Mouse (Mus musculus) CH12.LX (cell line): Measurements from ENCODE around the gene Lyzl6. TPM values are rescaled to one million over a fixed set of nuclear protein-coding genes. Genes with fewer than 3 reads are reported as not detected.

Source experiments
- DNase-seq: peaks from one replicate; pipeline ENCODE4 v3.0.0-alpha.2; 2013; ENCODE audit errors: extremely low read depth
- H3K27ac ChIP-seq: 2 replicates; pipeline ENCODE4 v1.5.1; 2012; ENCODE audit warnings: low read depth, mild to moderate bottlenecking, control low read depth, moderate library complexity; ENCODE audit not compliant: insufficient read depth
- H3K27me3 ChIP-seq: replicated peaks from 2 replicates; pipeline ENCODE3; 2012; ENCODE audit warnings: inconsistent platforms
- H3K36me3 ChIP-seq, 2 experiments: replicated peaks in 1 of 2; 2 replicates each; pipeline versions ENCODE3 to v1.6.1; 2012; ENCODE audit warnings: inconsistent platforms in 1 of 2, low read length in 1 of 2, mild to moderate bottlenecking in 1 of 2, mixed read lengths in 1 of 2, moderate library complexity in 1 of 2; ENCODE audit not compliant: control insufficient read depth in 1 of 2, insufficient read depth in 1 of 2
- H3K4me1 ChIP-seq, 2 experiments: 2 replicates each; pipeline ENCODE4 v1.6.1; 2012; ENCODE audit warnings: inconsistent platforms in 1 of 2, moderate library complexity in 1 of 2; ENCODE audit not compliant: insufficient read depth in 2 of 2, control insufficient read depth in 1 of 2
- H3K4me2 ChIP-seq: 2 replicates; pipeline ENCODE4 v1.6.1; 2012; ENCODE audit warnings: low read depth, mild to moderate bottlenecking, control low read depth; ENCODE audit not compliant: poor library complexity, insufficient read depth, severe bottlenecking
- H3K4me3 ChIP-seq, 3 experiments: fragments of 150-350 bp in 1 of 3; sonication (generic) in 1 of 3; replicated peaks in 1 of 3; 2 replicates each; pipeline versions ENCODE3 to v1.5.1; 2011 to 2012; ENCODE audit warnings: low read depth in 2 of 3, low read length in 2 of 3, mild to moderate bottlenecking in 2 of 3, moderate library complexity in 2 of 3, control low read depth in 1 of 3, improper control_type of control experiment in 1 of 3, inconsistent platforms in 1 of 3, mixed read lengths in 1 of 3; ENCODE audit not compliant: poor library complexity in 1 of 3
- H3K79me2 ChIP-seq: replicated peaks from 2 replicates; pipeline ENCODE4 v1.6.1; 2012; ENCODE audit warnings: mild to moderate bottlenecking, moderate library complexity; ENCODE audit not compliant: control insufficient read depth, poor library complexity, insufficient read depth, severe bottlenecking; ENCODE audit errors: extremely low read depth
- H3K9ac ChIP-seq: 2 replicates; pipeline ENCODE4 v1.6.1; 2012; ENCODE audit warnings: low read depth, mild to moderate bottlenecking, control low read depth, moderate library complexity; ENCODE audit not compliant: insufficient read depth
- H3K9me3 ChIP-seq: replicated peaks from 2 replicates; pipeline ENCODE3; 2012; ENCODE audit warnings: low read length, inconsistent platforms, mixed read lengths
- CHD1 ChIP-seq: IDR thresholded peaks from 2 replicates; pipeline ENCODE4 v1.6.1; 2012; ENCODE audit warnings: low read depth, low read length, improper control_type of control experiment, inconsistent platforms
- CTCF ChIP-seq, 2 experiments: IDR thresholded peaks in 1 of 2; conservative IDR thresholded peaks in 1 of 2; 2 replicates each; pipeline ENCODE4 v1.5.1; 2011 to 2012; ENCODE audit warnings: low read depth in 2 of 2, low read length in 2 of 2, improper control_type of control experiment in 1 of 2, inconsistent platforms in 1 of 2, mild to moderate bottlenecking in 1 of 2, moderate library complexity in 1 of 2
- ELF1 ChIP-seq: IDR thresholded peaks from 2 replicates; pipeline ENCODE4 v1.6.1; 2014; ENCODE audit warnings: low read depth, mild to moderate bottlenecking, inconsistent platforms, low read length, improper control_type of control experiment
- EP300 ChIP-seq: IDR thresholded peaks from 2 replicates; pipeline ENCODE4 v1.6.1; 2011; ENCODE audit warnings: low read length, improper control_type of control experiment
- GABPA ChIP-seq: IDR thresholded peaks from 2 replicates; pipeline ENCODE4 v1.6.1; 2012; ENCODE audit warnings: low read depth, low read length, improper control_type of control experiment, inconsistent platforms; ENCODE audit not compliant: insufficient replicate concordance
- HCFC1 ChIP-seq: IDR thresholded peaks from 2 replicates; pipeline ENCODE4 v1.6.1; 2012; ENCODE audit warnings: low read depth, mild to moderate bottlenecking, inconsistent platforms, low read length, improper control_type of control experiment
- IRF4 ChIP-seq: IDR thresholded peaks from 2 replicates; pipeline ENCODE4 v1.6.1; 2014; ENCODE audit warnings: low read depth, mild to moderate bottlenecking, inconsistent platforms, low read length, improper control_type of control experiment
- JUN ChIP-seq: IDR thresholded peaks from 2 replicates; pipeline ENCODE4 v1.6.1; 2011; ENCODE audit warnings: low read depth, mild to moderate bottlenecking, low read length, improper control_type of control experiment, moderate library complexity; ENCODE audit not compliant: insufficient read depth
- MAFK ChIP-seq: IDR thresholded peaks from 2 replicates; pipeline ENCODE4 v1.6.1; 2011; ENCODE audit warnings: low read length, improper control_type of control experiment; ENCODE audit not compliant: insufficient replicate concordance
- MAX ChIP-seq: IDR thresholded peaks from 2 replicates; pipeline ENCODE4 v1.6.1; 2011; ENCODE audit warnings: low read length, improper control_type of control experiment
- MAZ ChIP-seq: IDR thresholded peaks from 2 replicates; pipeline ENCODE4 v1.6.1; 2012; ENCODE audit warnings: low read depth, mild to moderate bottlenecking, inconsistent platforms, low read length, improper control_type of control experiment, moderate library complexity
- MEF2A ChIP-seq: IDR thresholded peaks from 2 replicates; pipeline ENCODE4 v1.6.1; 2014; ENCODE audit warnings: low read depth, mild to moderate bottlenecking, inconsistent platforms, low read length, improper control_type of control experiment, borderline replicate concordance
- MYC ChIP-seq: IDR thresholded peaks from 2 replicates; pipeline ENCODE4 v1.6.1; 2011; ENCODE audit warnings: low read depth, mild to moderate bottlenecking, improper control_type of control experiment, low read length
- POLR2AphosphoS2 ChIP-seq: IDR thresholded peaks from 2 replicates; pipeline ENCODE4 v1.6.1; 2011; ENCODE audit warnings: low read depth, low read length, improper control_type of control experiment
- RAD21 ChIP-seq: IDR thresholded peaks from 2 replicates; pipeline ENCODE4 v1.6.1; 2011; ENCODE audit warnings: low read depth, mild to moderate bottlenecking, low read length, improper control_type of control experiment, moderate library complexity
- SIN3A ChIP-seq: IDR thresholded peaks from 2 replicates; pipeline ENCODE4 v1.6.1; 2012; ENCODE audit warnings: low read length, improper control_type of control experiment, inconsistent platforms
- TCF12 ChIP-seq: IDR thresholded peaks from 2 replicates; pipeline ENCODE4 v1.6.1; 2014; ENCODE audit warnings: low read depth, mild to moderate bottlenecking, inconsistent platforms, low read length, improper control_type of control experiment
- ZC3H11A ChIP-seq: IDR thresholded peaks from 2 replicates; pipeline ENCODE4 v1.6.1; 2012; ENCODE audit warnings: low read depth, mild to moderate bottlenecking, inconsistent platforms, low read length, improper control_type of control experiment
- ZKSCAN1 ChIP-seq: IDR thresholded peaks from 2 replicates; pipeline ENCODE4 v1.6.1; 2012; ENCODE audit warnings: low read depth, inconsistent platforms, low read length, improper control_type of control experiment, borderline replicate concordance
- ZNF384 ChIP-seq: IDR thresholded peaks from 2 replicates; pipeline ENCODE4 v1.6.1; 2012; ENCODE audit warnings: low read depth, low read length, improper control_type of control experiment, inconsistent platforms
- dilution Hi-C: fragments of 300-500 bp; cut with MboI; formaldehyde crosslinking; loops from 2 replicates; pipeline ENCODE4 v1.14.3; 2020; ENCODE audit warnings: low sequenced_read_pairs; ENCODE audit not compliant: extremely low pct_unique_long_range_greater_than_20kb, extremely low pct_ligation_motif_present
- in situ Hi-C: fragments of 300-500 bp; cut with MboI; formaldehyde crosslinking; loops from 3 replicates; pipeline ENCODE4 v1.14.3; 2019; ENCODE audit warnings: low sequenced_read_pairs, low pct_ligation_motif_present, low pct_unique_long_range_greater_than_20kb, mixed read lengths
- polyA plus RNA-seq: library from polyadenylated mRNA; unstranded; fragments of >175 nt; gene quantifications from 2 replicates; pipeline ENCODE4 v1.2.1, GENCODE M21; 2012; ENCODE audit warnings: low read depth; ENCODE audit not compliant: insufficient read length
- total RNA-seq, 2 experiments: library from RNA; depleted of rRNA; stranded (reverse); fragments of 300-350 nt in 1 of 2; fragments of >200 nt in 1 of 2; gene quantifications; 2 replicates each; pipeline ENCODE4 v1.2.3; 2012 to 2014

Lyzl6 gene
- total and polyA plus RNA-seq, 3 experiments = not detected

DNA sequence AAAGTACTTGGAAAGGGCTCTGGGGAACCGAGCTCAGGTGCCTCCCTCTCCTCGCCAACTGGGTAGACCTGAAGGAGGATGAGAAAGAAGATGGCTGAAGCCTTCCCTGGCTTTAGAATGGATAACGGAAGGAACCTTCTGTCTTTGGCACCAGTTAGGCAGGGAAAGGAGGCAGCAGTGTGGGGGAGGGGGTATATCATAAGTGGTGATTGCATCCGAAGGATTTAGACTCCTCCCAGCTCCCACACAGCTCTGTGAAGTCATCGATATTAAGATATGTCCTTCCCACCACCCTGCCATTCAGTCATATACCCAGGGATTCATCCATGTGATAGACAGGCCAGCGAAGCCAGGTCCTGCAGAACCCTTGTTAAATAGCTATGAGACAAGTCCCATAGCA lies 12.7 kb upstream of the Lyzl6 start:
- H3K9ac ChIP-seq = no peak overlapping the region
- H3K9me3 ChIP-seq = peaks cover 3% of the 10 kb centered on the region
- dilution Hi-C loops = no loop called here
- H3K4me1 ChIP-seq = peaks cover 2 to 3% of the 10 kb centered on the region in 2 experiments; a peak in 3 of 4 replicates
- H3K27ac ChIP-seq = no peak overlapping the region
- H3K4me2 ChIP-seq = no peak overlapping the region
- no peak for TF ChIP-seq JUN
- no peak for TF ChIP-seq MEF2A
- no peak for TF ChIP-seq TCF12
- TF ChIP-seq IRF4 = no peak
- TF ChIP-seq HCFC1 = no peak
- no peak for TF ChIP-seq ELF1
- no peak for TF ChIP-seq MYC
- TF ChIP-seq ZNF384 = no peak
- TF ChIP-seq SIN3A = no peak
- TF ChIP-seq POLR2AphosphoS2 = no peak
- H3K27me3 ChIP-seq = peaks cover 92% of the 10 kb centered on the region
- no peak for DNase-seq
- in situ Hi-C loops = no loop called here
- H3K36me3 ChIP-seq = no peaks in the 10 kb centered on the region
- H3K79me2 ChIP-seq = no peaks in the 10 kb centered on the region
- H3K4me3 ChIP-seq = no peak overlapping the region

DNA sequence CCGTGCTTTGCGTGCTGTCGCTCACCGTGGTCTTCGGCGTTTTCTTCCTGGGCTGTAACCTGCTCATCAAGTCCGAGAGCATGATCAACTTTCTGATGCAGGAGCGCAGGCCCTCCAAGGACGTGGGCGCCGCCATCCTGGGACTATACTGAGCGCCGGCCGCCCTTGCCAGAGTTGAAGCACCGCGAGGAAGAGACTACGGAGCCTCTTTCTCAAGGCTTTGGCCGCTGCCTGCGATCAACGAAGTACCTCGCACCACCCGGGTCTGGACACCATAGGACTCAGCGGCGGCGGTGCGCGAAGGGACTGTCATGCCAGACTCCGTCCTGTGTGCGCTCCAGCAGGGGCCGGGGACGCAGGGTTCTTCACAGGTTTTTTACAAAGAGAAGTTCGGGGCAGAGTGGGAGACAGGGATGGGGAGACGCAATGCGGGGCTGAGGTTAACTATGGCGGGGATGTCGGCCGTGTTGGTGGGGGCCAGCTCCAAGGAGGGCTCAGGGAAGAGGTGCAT lies 11.3 kb upstream of the Lyzl6 start:
- no peak overlapping the region for H3K4me2 ChIP-seq
- peaks cover 6 to 14% of the 10 kb centered on the region in 2 experiments; a peak in 3 of 4 replicates for H3K4me1 ChIP-seq
- H3K79me2 ChIP-seq = no peaks in the 10 kb centered on the region
- no peak overlapping the region for H3K9ac ChIP-seq
- no peak overlapping the region for H3K27ac ChIP-seq
- H3K36me3 ChIP-seq = no peaks in the 10 kb centered on the region
- in situ Hi-C loops (loop anchor here (10.0 kb wide), 1 partner anchor 105 kb away; no protein-coding TSS in a partner anchor), dilution Hi-C loops (no loop called here)
- peaks cover 3% of the 10 kb centered on the region for H3K9me3 ChIP-seq
- TF ChIP-seq MEF2A = no peak
- no peak for TF ChIP-seq CTCF (conservative IDR thresholded peaks at IDR 0.05 in 1 of 2, IDR thresholded peaks at IDR 0.05 in 1 of 2; ENCODE audit: low read depth in 2 of 2, low read length in 2 of 2)
- TF ChIP-seq GABPA = no peak
- TF ChIP-seq MAX = no peak
- no peak for TF ChIP-seq MAZ
- TF ChIP-seq HCFC1 = no peak
- no peak for TF ChIP-seq RAD21
- TF ChIP-seq EP300 = no peak
- no peak for TF ChIP-seq MAFK
- TF ChIP-seq CHD1 = no peak
- no peak for TF ChIP-seq IRF4
- TF ChIP-seq ZKSCAN1 = no peak
- TF ChIP-seq SIN3A = no peak
- TF ChIP-seq ZC3H11A = no peak
- DNase-seq = no peak
- H3K4me3 ChIP-seq = no peak overlapping the region
- peaks cover 92% of the 10 kb centered on the region for H3K27me3 ChIP-seq
